Mouse (Mus musculus) stomach, embryonic 16.5 days (tissue): ENCODE data around the gene Tfap2e. TPM values are rescaled to one million over a fixed set of nuclear protein-coding genes. Genes with fewer than 3 reads are reported as not detected.

Experiments used
- ATAC-seq: fragments of 200-750 bp; cut with Nextera tagmentation; 2 replicates; pipeline ENCODE4 v1.8.0; 2017; ENCODE audit warnings: moderate number of reproducible peaks, moderate TSS enrichment; ENCODE audit not compliant: insufficient read depth, low FRiP score
- H3K27ac ChIP-seq: fragments of 300-500 bp; sonication (generic); 2 replicates; pipeline ENCODE4 v1.5.1; 2014; ENCODE audit warnings: low read length
- H3K27me3 ChIP-seq: fragments of 300-500 bp; sonication (generic); 2 replicates; pipeline ENCODE4 v1.6.1; 2014; ENCODE audit warnings: low read length, control low read depth, mixed read lengths; ENCODE audit not compliant: control insufficient read depth, insufficient read depth
- H3K36me3 ChIP-seq: fragments of 300-500 bp; sonication (generic); 2 replicates; pipeline ENCODE4 v1.6.1; 2014; ENCODE audit warnings: low read length; ENCODE audit not compliant: control insufficient read depth, insufficient read depth
- H3K4me1 ChIP-seq: fragments of 300-500 bp; sonication (generic); 2 replicates; pipeline ENCODE4 v1.6.1; 2014; ENCODE audit warnings: low read length, control low read depth, mixed read lengths; ENCODE audit not compliant: control insufficient read depth, insufficient read depth
- H3K4me2 ChIP-seq: fragments of 300-500 bp; sonication (generic); 2 replicates; pipeline ENCODE4 v1.6.1; 2014; ENCODE audit warnings: low read depth, low read length, mixed read lengths
- H3K4me3 ChIP-seq: fragments of 300-500 bp; sonication (generic); replicated peaks from 2 replicates; pipeline ENCODE4 v1.5.1; 2014; ENCODE audit warnings: mild to moderate bottlenecking, low read length
- H3K9ac ChIP-seq: fragments of 300-500 bp; sonication (generic); 2 replicates; pipeline ENCODE4 v1.6.1; 2014; ENCODE audit warnings: low read length
- H3K9me3 ChIP-seq: fragments of 300-500 bp; sonication (generic); replicated peaks from 2 replicates; pipeline ENCODE4 v1.6.1; 2016; ENCODE audit warnings: low read length, control low read depth; ENCODE audit not compliant: control insufficient read depth
- WGBS: fragments of 180-500 bp; shearing (Covaris S2); extraction: QIAGEN DNeasy Blood & Tissue Kit; methylation state at CpG from one replicate; pipeline ENCODE4 v1.1.7; 2014; 5-methylcytosine and 5-hydroxymethylcytosine counted together
- polyA plus RNA-seq: library from polyadenylated mRNA; unstranded; fragments of >200 nt; fragmentation: Nextera tagmentation; extraction: Ambion mirVana; gene quantifications from 2 replicates; pipeline ENCODE4 v1.2.1, GENCODE M21; 2015

The Tfap2e gene
- polyA plus RNA-seq: not detected in 2 replicates

DNA sequence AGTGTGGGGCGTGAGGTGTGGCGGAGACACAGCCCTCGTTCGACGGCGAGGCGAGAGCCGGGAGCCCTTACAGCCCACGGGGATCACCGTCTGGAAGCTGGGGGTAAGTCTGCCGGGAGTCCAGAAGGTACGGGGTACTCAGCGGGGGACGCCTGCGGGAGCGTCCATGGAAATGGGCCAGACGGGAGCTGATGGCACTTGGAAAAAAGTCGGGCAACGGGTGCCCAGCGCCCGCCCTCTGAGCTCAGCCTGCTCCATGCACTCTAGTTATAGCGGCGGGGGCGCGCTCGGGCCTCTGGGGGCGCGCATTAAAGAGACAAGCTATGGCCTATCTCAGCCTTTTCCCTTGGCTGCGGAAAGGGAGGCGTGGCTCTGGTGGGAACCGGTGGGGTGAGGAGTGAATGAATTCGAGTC lies at the start of gene Tfap2e:
TSS of gene Tfap2e (minus strand) at position 240 of the 414 bp plus-strand sequence.
- ATAC-seq: peak; percentile 45; the same call in 1 of the 2 replicates
- Histone ChIP-seq H3K9me3 (no peaks in the 10 kb centered on the region), H3K4me2 (peak within 1 kb of the TSS; percentile 52), H3K4me1 (peaks cover 13% of the 10 kb centered on the region; the same call in 1 of the 2 replicates), H3K27ac (no peak within 1 kb of the TSS), H3K9ac (peak within 1 kb of the TSS; percentile 57), H3K27me3 (peaks cover 83% of the 10 kb centered on the region), H3K36me3 (no peaks in the 10 kb centered on the region), H3K4me3 (peak within 1 kb of the TSS; percentile 41)
- 3% methylated on average over 32 of the region's 32 CpGs for WGBS

- 62% methylated on average over 8 of the region's 8 CpGs for WGBS
- no peak overlapping the region for H3K27ac ChIP-seq
- H3K4me1 ChIP-seq: peaks cover 13% of the 10 kb centered on the region; the same call in 1 of the 2 replicates
- no peak for ATAC-seq
- H3K9ac ChIP-seq: no peak overlapping the region
- no peak overlapping the region for H3K4me2 ChIP-seq
- H3K4me3 ChIP-seq: no peak overlapping the region
- no peaks in the 10 kb centered on the region for H3K27me3 ChIP-seq
- no peaks in the 10 kb centered on the region for H3K9me3 ChIP-seq
- H3K36me3 ChIP-seq: no peaks in the 10 kb centered on the region
These were observed 47.0 kb upstream of the Tfap2e start for GRCm38 (mm10) chr4:126782996-126783395.

DNA sequence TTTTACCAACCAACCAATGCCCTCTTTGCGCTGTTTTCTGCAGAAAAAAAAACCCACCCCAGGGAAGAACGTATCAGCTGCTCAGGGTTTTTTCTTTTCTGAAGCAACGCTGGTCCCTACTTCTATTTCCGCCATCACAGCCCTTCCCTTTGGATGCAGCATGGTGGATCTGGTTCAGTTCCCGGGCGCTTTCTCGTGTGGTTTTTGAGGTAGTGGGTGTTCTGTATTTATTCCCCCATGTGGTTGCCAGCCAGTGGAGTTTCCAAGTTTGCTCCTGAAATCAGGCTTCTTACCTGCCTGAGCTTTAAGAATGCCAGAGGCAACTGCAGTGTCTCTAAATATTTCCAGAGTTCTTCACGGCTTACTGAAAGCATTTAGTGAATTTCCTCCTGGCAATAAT lies 46.5 kb upstream of the Tfap2e start:
- H3K36me3 ChIP-seq: no peaks in the 10 kb centered on the region
- peaks cover 13% of the 10 kb centered on the region; the same call in 1 of the 2 replicates for H3K4me1 ChIP-seq
- H3K27ac ChIP-seq: no peak overlapping the region
- no peak overlapping the region for H3K4me2 ChIP-seq
- WGBS: 87% methylated on average over 8 of the region's 8 CpGs
- no peak overlapping the region for H3K9ac ChIP-seq
- ATAC-seq: no peak
- H3K9me3 ChIP-seq: no peaks in the 10 kb centered on the region
- no peak overlapping the region for H3K4me3 ChIP-seq
- no peaks in the 10 kb centered on the region for H3K27me3 ChIP-seq

- Histone ChIP-seq H3K4me3 (no peak overlapping the region), H3K36me3 (no peaks in the 10 kb centered on the region), H3K4me2 (no peak overlapping the region), H3K4me1 (peaks cover 13% of the 10 kb centered on the region; the same call in 1 of the 2 replicates), H3K9me3 (no peaks in the 10 kb centered on the region), H3K27ac (no peak overlapping the region), H3K27me3 (no peaks in the 10 kb centered on the region), H3K9ac (no peak overlapping the region)
- 56% methylated on average over 3 of the region's 3 CpGs for WGBS
- ATAC-seq: no peak
These were observed 45.8 kb upstream of the Tfap2e start for GRCm38 (mm10) chr4:126781871-126782270.

DNA sequence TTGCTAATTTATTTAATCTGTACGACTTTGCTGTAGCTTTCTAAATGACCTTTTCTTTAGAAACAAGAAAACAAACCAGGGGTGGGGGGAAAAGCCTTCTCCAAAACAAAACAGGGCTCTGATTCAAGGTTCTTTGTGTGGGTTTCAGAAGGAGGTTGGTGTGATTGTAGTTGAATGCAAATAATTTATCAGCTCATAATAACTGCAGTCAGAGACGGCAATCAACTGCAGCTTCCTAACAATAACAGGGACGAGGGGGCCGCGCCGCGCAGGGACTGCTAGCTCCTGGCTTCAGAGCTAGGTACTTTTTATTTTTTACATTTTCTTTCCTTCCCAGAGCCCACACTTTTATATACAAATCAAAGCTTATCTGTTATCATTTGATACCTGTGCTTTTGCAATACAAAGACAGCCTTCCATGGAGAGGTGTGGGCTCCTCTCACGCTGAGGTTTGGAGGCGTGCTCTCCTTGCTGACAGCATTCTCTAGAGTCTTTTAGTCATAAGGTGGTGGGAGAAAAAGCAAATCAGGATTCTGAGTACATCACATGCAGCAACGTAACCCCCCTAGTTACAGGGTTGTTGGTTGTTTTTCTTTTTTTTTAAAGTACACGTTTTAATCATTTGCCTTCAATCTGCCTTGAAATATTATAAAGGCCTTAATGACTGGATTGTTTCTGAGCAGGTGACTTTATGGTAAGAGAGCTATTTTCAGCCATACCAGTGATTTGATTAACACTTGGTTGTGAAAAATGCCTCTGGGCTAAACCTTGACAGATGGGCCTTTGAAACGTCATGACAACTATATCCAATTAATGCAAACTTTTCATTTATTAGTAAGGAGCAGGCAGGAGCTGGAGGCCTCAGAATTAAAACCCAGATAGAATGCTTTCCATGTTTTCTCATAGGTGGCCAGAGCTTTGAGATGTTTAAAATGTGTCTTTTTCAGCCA lies 44.1 kb upstream of the Tfap2e start:
- Histone ChIP-seq H3K4me1 (peaks cover 13% of the 10 kb centered on the region; the same call in 1 of the 2 replicates), H3K9me3 (no peaks in the 10 kb centered on the region), H3K4me2 (no peak overlapping the region), H3K27me3 (no peaks in the 10 kb centered on the region), H3K27ac (no peak overlapping the region), H3K9ac (no peak overlapping the region), H3K36me3 (no peaks in the 10 kb centered on the region), H3K4me3 (no peak overlapping the region)
- no peak for ATAC-seq
- WGBS: 67% methylated on average over 12 of the region's 12 CpGs

DNA sequence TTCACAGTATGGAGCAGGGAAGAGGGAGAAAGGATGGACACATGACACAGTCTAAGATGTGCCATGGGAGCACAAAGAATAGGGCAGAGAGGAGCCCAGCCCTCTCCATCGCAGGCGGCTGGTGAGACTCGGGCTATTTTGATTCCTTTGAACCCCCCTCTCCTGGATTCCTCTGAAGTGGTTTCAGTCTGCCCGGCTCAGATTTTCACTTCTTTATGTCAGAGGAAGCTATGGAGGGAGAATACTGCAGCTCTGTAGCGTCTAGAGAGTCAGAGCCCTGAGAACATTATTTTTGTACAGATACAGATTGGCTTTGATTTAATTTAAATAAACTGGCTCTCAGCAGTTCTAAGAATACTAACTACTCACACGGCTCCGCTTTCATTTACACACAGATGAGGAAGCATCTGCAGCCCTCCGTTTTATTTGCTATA lies 43.1 kb upstream of the Tfap2e start:
- WGBS: 55% methylated on average over 8 of the region's 8 CpGs
- no peak overlapping the region for H3K4me3 ChIP-seq
- no peak overlapping the region for H3K4me2 ChIP-seq
- no peaks in the 10 kb centered on the region for H3K36me3 ChIP-seq
- H3K9me3 ChIP-seq: no peaks in the 10 kb centered on the region
- H3K9ac ChIP-seq: no peak overlapping the region
- H3K27ac ChIP-seq: no peak overlapping the region
- no peaks in the 10 kb centered on the region for H3K27me3 ChIP-seq
- ATAC-seq: no peak
- H3K4me1 ChIP-seq: peaks cover 13% of the 10 kb centered on the region; the same call in 1 of the 2 replicates

DNA sequence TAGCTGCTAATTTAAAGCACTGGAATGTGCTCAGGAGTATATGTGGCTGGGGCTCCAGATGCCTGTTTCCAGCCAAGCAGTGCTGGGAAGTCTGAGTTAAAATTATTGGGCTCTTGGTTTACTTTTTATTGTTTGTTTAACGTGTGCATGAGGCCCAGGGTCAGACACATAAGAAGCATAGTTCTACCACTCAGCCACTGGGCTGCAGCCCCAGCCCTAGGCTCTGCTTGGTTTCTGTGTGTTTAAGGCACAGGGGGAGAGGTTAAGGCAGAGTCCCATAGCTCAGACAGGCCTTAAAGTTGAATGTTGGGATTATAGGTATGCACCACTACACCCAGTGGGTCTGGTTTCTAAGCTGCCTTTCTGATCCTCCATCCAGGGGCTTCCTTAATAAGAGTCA lies 39.1 kb upstream of the Tfap2e start:
- peak; percentile 87; the same call in 1 of the 2 replicates for ATAC-seq
- H3K27me3 ChIP-seq: no peaks in the 10 kb centered on the region
- H3K36me3 ChIP-seq: no peaks in the 10 kb centered on the region
- 15% methylated on average over 1 of the region's 1 CpGs for WGBS
- H3K27ac ChIP-seq: no peak overlapping the region
- H3K4me3 ChIP-seq: no peak overlapping the region
- no peak overlapping the region for H3K9ac ChIP-seq
- H3K4me2 ChIP-seq: no peak overlapping the region
- H3K9me3 ChIP-seq: no peaks in the 10 kb centered on the region
- peaks cover 10% of the 10 kb centered on the region; the same call in 1 of the 2 replicates for H3K4me1 ChIP-seq

DNA sequence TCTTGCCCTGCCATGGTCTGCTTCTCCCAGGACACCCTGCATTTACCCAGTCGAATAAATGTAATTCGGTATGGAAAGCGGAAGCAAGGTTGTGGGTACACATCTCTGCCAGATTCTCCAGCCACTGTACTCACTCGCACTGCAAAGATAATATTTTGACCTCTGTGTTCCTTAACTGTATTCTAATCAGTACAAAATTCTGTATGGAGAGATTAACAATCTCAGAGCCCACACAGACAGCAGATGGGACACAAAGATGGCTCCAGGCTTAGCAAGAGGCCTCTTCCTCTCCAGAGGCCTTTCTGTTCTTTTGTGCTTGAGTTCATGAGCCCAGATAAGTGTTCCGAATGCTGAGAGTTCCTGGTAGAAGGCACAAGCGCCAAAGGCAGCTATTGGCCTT lies 37.8 kb upstream of the Tfap2e start:
- Histone ChIP-seq H3K27ac (no peak overlapping the region), H3K4me3 (no peak overlapping the region), H3K9ac (no peak overlapping the region), H3K36me3 (no peaks in the 10 kb centered on the region), H3K4me1 (0 out of 2 replicates have a peak, but pooled peaks cover 2% of the 10 kb centered on the region), H3K27me3 (no peaks in the 10 kb centered on the region), H3K9me3 (no peaks in the 10 kb centered on the region), H3K4me2 (no peak overlapping the region)
- 88% methylated on average over 6 of the region's 6 CpGs for WGBS
- ATAC-seq: no peak

DNA sequence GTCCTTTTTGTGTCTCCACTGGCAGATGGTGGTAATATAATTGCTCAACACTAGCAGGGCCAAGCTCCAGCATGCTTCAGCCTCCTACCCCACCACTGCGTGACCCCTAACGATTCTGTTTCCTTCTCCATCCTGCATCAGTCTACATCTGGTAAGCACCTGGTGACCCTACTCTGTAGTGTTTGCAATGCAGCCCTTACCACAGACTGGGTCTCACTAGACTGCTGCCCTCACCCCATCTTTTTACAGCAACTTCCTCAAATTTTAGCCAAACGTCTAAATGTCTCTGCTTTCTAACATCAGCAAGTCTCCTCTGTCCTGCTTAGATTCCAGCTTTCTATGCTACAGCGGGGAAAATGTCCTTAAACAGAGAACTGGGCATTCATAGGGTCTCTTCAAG lies 34.8 kb upstream of the Tfap2e start:
- H3K9me3 ChIP-seq: no peaks in the 10 kb centered on the region
- H3K4me2 ChIP-seq: no peak overlapping the region
- H3K27ac ChIP-seq: no peak overlapping the region
- H3K27me3 ChIP-seq: no peaks in the 10 kb centered on the region
- 85% methylated on average over 4 of the region's 4 CpGs for WGBS
- 0 out of 2 replicates have a peak, but pooled peaks cover 2% of the 10 kb centered on the region for H3K4me1 ChIP-seq
- no peaks in the 10 kb centered on the region for H3K36me3 ChIP-seq
- ATAC-seq: no peak
- no peak overlapping the region for H3K4me3 ChIP-seq
- H3K9ac ChIP-seq: no peak overlapping the region
